Mouse (Mus musculus) forebrain, embryonic 16.5 days (tissue): ENCODE results near the gene Celf5. TPM values are rescaled to one million over a fixed set of nuclear protein-coding genes. Genes with fewer than 3 reads are reported as not detected.

Experiments used
- ATAC-seq: fragments of 200-750 bp; cut with Nextera tagmentation; 2 replicates; pipeline ENCODE4 v1.8.0; 2017; ENCODE audit warnings: mild to moderate bottlenecking, moderate library complexity
- H3K27ac ChIP-seq: fragments of 300-500 bp; sonication (generic); 2 replicates; pipeline ENCODE4 v1.5.1; 2014; ENCODE audit warnings: low read length, control low read depth
- H3K27me3 ChIP-seq: fragments of 300-500 bp; sonication (generic); replicated peaks from 2 replicates; pipeline ENCODE4 v1.6.1; 2014; ENCODE audit warnings: low read length; ENCODE audit not compliant: control insufficient read depth, insufficient read depth
- H3K36me3 ChIP-seq: fragments of 300-500 bp; sonication (generic); 2 replicates; pipeline ENCODE4 v1.6.1; 2014; ENCODE audit not compliant: control insufficient read depth, insufficient read depth
- H3K4me1 ChIP-seq: fragments of 300-500 bp; sonication (generic); replicated peaks from 2 replicates; pipeline ENCODE4 v1.6.1; 2014; ENCODE audit warnings: low read length; ENCODE audit not compliant: control insufficient read depth, insufficient read depth
- H3K4me2 ChIP-seq: fragments of 300-500 bp; sonication (generic); 2 replicates; pipeline ENCODE4 v1.6.1; 2014; ENCODE audit warnings: mild to moderate bottlenecking, low read length, control low read depth
- H3K4me3 ChIP-seq: fragments of 300-500 bp; sonication (generic); replicated peaks from 2 replicates; pipeline ENCODE4 v1.5.1; 2014; ENCODE audit warnings: mild to moderate bottlenecking, low read length, control low read depth
- H3K9ac ChIP-seq: fragments of 300-500 bp; sonication (generic); replicated peaks from 2 replicates; pipeline ENCODE4 v1.6.1; 2014; ENCODE audit warnings: low read depth, low read length, control low read depth
- H3K9me3 ChIP-seq: fragments of 300-500 bp; sonication (generic); 2 replicates; pipeline ENCODE4 v1.6.1; 2016; ENCODE audit warnings: low read length; ENCODE audit not compliant: control insufficient read depth
- WGBS: fragments of 180-500 bp; shearing (Covaris S2); extraction: QIAGEN DNeasy Blood & Tissue Kit; methylation state at CpG from one replicate; pipeline ENCODE4 v1.1.7; 2014; 5-methylcytosine and 5-hydroxymethylcytosine counted together
- microRNA-seq: library from miRNA; unstranded; fragments of <30 nt; microRNA quantifications from one replicate; pipeline ENCODE4, GENCODE M21; 2017
- polyA plus RNA-seq: library from polyadenylated mRNA; unstranded; fragments of >200 nt; fragmentation: Nextera tagmentation; extraction: Ambion mirVana; gene quantifications from 2 replicates; pipeline ENCODE4 v1.2.1, GENCODE M21; 2015

Gene Celf5
- polyA plus RNA-seq, 1 experiment from 2014 or later, result 93.0 TPM

DNA sequence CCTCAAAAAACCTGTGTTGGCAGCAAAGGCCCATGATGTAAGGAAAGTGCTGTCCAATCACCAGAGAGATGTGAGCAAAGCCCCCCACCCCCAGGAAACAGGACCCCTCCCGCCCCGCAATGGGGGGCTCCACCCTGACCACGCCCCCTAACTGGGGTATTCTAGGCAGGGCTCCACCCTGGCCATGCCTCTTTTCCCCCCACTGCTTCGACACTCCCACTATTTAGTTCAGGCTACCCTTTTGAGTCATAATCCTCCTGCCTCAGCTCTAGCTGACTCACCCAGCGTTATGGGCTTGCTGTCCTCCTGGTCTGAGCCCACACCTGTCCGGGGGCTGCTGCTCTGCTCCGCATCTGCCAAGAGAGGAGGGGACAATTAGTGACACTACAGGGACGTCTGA, 73.2 kb downstream of the Celf5 start:
- H3K4me2 ChIP-seq, result no peak overlapping the region
- ATAC-seq, result no peak

More for the DNA sequence above, 73.2 kb downstream of the Celf5 start:
- H3K27me3 ChIP-seq, result no peaks in the 10 kb centered on the region
- 33% methylated on average over 7 of the region's 8 CpGs for WGBS
- H3K4me1 ChIP-seq, result peaks cover 43% of the 10 kb centered on the region
- no peaks in the 10 kb centered on the region for H3K9me3 ChIP-seq
- no peak overlapping the region for H3K27ac ChIP-seq
- H3K36me3 ChIP-seq, result peaks cover 7% of the 10 kb centered on the region; the same call in 1 of the 2 replicates
- H3K9ac ChIP-seq, result no peak overlapping the region
- H3K4me3 ChIP-seq, result no peak overlapping the region

Small RNAs within 50 kb of the gene (microRNA-seq; reads per million reads assigned to microRNA genes)
- gene Gm25595 (not detected), gene Mir1191b (1.9 reads per million)

Other genes with a start within 250 kb of the Celf5 start
- 18.4 and 24.0 TPM in 2 replicates for gene Zfr2, start 249.6 kb downstream of the Celf5 start, polyA plus RNA-seq
- gene Matk, start 229.8 kb downstream of the Celf5 start, polyA plus RNA-seq, result 28.8 and 44.2 TPM in 2 replicates
- gene Mrpl54, start 215.8 kb downstream of the Celf5 start, polyA plus RNA-seq, result 84.0 and 90.1 TPM in 2 replicates
- gene Apba3, start 215.7 kb downstream of the Celf5 start, polyA plus RNA-seq, result 39.1 and 41.6 TPM in 2 replicates
- gene Tjp3, start 191.1 kb downstream of the Celf5 start, polyA plus RNA-seq, result 7.3 and 8.3 TPM in 2 replicates
- 138 and 143 TPM in 2 replicates for gene Pip5k1c, start 189.7 kb downstream of the Celf5 start, polyA plus RNA-seq
- 36.8 and 38.3 TPM in 2 replicates for gene Cactin, start 161.6 kb downstream of the Celf5 start, polyA plus RNA-seq
- gene Tbxa2r, start 154.0 kb downstream of the Celf5 start, polyA plus RNA-seq, result 3.6 and 4.9 TPM in 2 replicates
- gene Gipc3, start 139.4 kb downstream of the Celf5 start, polyA plus RNA-seq, result not detected in 2 replicates
- gene Hmg20b, start 132.2 kb downstream of the Celf5 start, polyA plus RNA-seq, result 33.4 and 34.2 TPM in 2 replicates
- gene Mfsd12, start 125.2 kb downstream of the Celf5 start, polyA plus RNA-seq, result 11.4 and 11.5 TPM in 2 replicates
- gene 4930404N11Rik, start 116.9 kb downstream of the Celf5 start, polyA plus RNA-seq, result 0.72 and 0.86 TPM in 2 replicates
- 121 and 133 TPM in 2 replicates for gene Fzr1, start 104.2 kb downstream of the Celf5 start, polyA plus RNA-seq
- 86.0 and 91.0 TPM in 2 replicates for gene Dohh, start 98.3 kb downstream of the Celf5 start, polyA plus RNA-seq
- 6.2 and 8.8 TPM in 2 replicates for gene Gm48551, start 98.2 kb downstream of the Celf5 start, polyA plus RNA-seq
- 1.0 and 2.2 TPM in 2 replicates for gene Gm48552, start 93.7 kb downstream of the Celf5 start, polyA plus RNA-seq
- gene Smim24, start 89.7 kb downstream of the Celf5 start, polyA plus RNA-seq, result 1.2 and 1.8 TPM in 2 replicates
- 25.4 and 27.0 TPM in 2 replicates for gene Nfic, start 27.1 kb downstream of the Celf5 start, polyA plus RNA-seq
- 70.4 and 80.9 TPM in 2 replicates for gene Ncln, start 13.7 kb upstream of the Celf5 start, polyA plus RNA-seq
- 0.40 and 0.53 TPM in 2 replicates for gene S1pr4, start 17.4 kb upstream of the Celf5 start, polyA plus RNA-seq
- gene Gna15, start 41.5 kb upstream of the Celf5 start, polyA plus RNA-seq, result 0.42 and 0.76 TPM in 2 replicates
- gene Gna11, start 62.5 kb upstream of the Celf5 start, polyA plus RNA-seq, result 106 and 112 TPM in 2 replicates
- 632 and 683 TPM in 2 replicates for gene Aes, start 76.8 kb upstream of the Celf5 start, polyA plus RNA-seq
- 27.1 and 32.6 TPM in 2 replicates for gene Tle2, start 91.9 kb upstream of the Celf5 start, polyA plus RNA-seq
- 3.5 and 3.7 TPM in 2 replicates for gene Tle6, start 118.4 kb upstream of the Celf5 start, polyA plus RNA-seq
- 2.7 and 3.4 TPM in 2 replicates for gene BC025920, start 123.6 kb upstream of the Celf5 start, polyA plus RNA-seq
- gene Sirt6, start 145.1 kb upstream of the Celf5 start, polyA plus RNA-seq, result 51.4 and 55.1 TPM in 2 replicates
- gene Ankrd24, start 145.8 kb upstream of the Celf5 start, polyA plus RNA-seq, result 13.8 and 16.5 TPM in 2 replicates
- gene Gm10778, start 166.3 kb upstream of the Celf5 start, polyA plus RNA-seq, result 6.6 and 6.9 TPM in 2 replicates
- 20.4 and 25.1 TPM in 2 replicates for gene Zfp433, start 222.1 kb upstream of the Celf5 start, polyA plus RNA-seq